Mouse (Mus musculus) left cerebral cortex, adult 8-10 months (tissue): ENCODE data around the gene Iqcn. TPM values are rescaled to one million over a fixed set of nuclear protein-coding genes. Genes with fewer than 3 reads are reported as not detected.

Experiments used
- DNase-seq, 2 experiments: peaks; one replicate each; pipeline ENCODE4 v3.0.0; 2022; ENCODE audit warnings: low spot score in 2 of 2
- total RNA-seq, 4 experiments: library from RNA; stranded (reverse); gene quantifications; 2 replicates each; pipeline ENCODE4 v1.2.4; 2022

Iqcn gene
- total RNA-seq, 4 experiments from 2014 or later, result 0.07 TPM; not detected in 3

DNA sequence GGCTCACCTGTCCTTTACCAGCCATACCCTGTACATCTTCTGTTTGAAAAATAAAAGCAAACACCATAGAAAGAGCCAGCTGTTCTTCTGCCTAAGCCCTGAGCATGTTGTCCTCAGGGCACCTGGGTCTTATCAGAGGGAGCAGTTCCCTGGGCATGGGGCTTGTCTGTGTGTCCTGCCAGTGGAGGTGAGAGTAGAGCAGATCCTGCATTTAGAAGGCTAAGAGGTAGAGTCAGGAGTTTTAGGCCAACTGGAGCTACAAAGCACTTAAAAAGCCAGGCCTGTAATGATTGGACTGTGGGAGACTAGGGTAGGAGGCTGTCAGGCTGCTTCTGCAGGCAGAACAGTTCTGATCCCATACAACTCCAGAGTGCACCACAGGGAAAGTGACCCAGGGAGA is 24.6 kb upstream of the Iqcn start:
- DNase-seq, result no peak

DNA sequence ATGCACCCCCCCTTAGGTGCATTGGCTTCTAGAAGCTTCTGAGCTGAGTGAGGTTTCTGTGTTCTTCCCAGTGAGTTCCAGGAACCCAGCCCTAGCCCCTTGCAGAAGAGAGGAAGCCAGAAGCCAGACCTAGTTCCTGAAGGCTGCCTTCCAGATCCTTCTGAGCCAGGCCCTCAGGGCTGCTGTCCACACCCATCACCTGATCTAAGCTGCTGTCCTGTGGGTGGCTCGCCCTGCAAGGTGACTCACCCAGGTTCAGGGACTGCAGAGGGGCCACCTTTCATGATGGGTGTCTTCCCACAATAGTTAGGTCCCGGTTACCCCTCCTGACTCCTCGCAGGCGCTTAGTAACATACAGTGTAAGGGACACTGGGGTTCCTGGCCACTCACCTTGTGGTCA is 23.9 kb upstream of the Iqcn start:
- DNase-seq, result no peak

DNA sequence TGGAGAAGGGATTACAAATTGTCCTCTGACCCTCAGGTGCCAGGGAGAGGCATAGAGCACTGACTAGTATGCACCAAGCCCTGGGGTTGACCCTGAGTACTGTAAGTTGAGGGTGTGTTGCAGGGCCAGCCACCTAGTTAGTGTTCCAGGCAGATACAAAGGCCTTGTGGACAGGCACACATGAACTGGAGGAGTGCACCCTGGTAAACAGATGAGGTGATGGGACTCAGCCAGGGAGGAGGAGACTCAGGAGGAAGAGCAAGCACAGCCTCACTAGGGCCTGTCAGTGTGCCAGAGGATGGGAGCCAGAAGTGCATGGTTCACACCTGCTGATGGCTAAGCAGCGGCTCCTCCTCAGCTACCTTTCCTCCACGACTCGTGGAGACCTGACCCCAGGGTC is 23.2 kb upstream of the Iqcn start:
- DNase-seq, result no peak

DNA sequence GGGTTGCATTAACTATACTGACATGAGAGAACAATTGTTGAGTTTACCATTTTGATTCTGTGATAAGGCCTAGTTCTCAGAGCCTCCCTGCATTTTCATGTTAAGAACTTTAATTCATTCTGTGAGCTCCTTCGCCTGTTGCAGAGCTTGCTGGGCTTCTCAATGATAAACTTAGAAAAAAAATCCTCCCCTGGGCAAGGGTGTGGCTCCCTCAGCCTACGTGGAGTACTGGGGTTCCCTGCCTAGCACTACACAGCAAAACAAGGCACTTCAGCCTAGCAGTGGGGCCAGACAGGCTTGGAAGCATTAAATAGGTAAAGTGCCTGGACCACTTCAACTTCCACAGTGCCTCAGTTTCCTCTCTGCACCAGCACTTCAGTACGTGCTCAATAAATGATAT is 21.8 kb upstream of the Iqcn start:
- no peak for DNase-seq

- peak in 1 of 2 experiments; percentile 82 for DNase-seq
Measured at GRCm38 (mm10) chr8:70682193-70682592, 21.1 kb upstream of the Iqcn start.

DNA sequence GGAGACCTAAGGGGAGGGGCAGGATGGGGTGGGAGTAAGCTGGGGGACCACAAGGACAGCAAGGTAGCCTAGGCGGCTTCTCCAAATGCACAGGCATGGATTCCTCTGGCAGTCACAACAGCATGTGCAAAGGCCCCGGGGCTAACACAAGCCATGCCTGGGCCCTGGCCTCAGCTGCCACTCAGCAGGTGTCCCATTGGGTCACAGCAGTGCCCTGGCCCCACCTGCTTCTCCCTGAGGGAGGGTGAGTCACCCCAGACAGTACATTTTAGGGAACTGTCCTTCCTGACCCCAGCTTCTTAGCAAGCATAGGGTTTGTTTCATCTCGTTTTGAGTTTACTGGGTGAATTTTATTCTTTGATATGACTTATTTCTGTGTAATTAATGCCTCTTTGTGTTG is 20.6 kb upstream of the Iqcn start:
- no peak for DNase-seq

DNA sequence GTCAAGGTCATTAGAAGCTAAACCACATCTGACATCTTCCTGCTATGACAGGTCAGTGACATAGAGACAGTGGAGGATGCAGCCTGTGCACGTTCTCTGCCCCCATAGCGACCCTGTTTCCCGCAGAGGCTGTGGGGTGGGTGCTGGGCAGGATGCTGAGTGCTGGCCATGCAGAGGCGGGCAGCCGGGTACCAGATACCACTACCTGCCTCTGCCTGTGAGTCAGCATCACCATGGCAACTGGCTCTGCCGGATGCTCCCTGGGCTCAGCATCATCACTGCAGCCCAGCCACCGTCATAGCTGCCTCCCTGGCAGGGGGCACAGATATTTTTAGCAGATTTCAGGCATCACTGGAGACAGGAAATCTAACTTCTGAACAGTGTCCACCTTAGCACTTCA is 19.0 kb upstream of the Iqcn start:
- DNase-seq, result peak in 1 of 2 experiments; percentile 95

- no peak for DNase-seq
Measured at GRCm38 (mm10) chr8:70687576-70687975, 15.7 kb upstream of the Iqcn start.

DNA sequence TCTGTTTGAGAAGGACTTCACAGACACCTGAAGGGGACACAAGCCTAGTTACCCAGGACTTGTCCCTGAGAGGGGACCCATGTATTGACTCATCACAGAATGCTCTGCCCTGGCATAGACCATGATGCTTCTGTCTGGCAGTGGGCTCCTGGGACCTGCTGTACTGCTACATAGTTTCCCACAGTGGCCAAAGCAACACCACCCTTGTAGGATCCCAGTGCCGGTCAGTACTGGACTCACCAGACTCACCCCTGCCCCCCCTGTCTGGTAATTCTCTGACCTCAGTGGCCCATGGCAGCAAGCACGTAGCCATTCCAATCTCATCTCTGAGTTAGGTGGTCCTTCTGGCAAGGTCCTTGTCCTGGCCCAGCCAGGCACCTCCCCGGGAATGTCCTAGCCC is 15.1 kb upstream of the Iqcn start:
- DNase-seq, result no peak

GRCm38 (mm10) chr8:70689892-70690390 is 13.3 kb upstream of the Iqcn start:
- no peak for DNase-seq

GRCm38 (mm10) chr8:70691230-70691629 is 12.0 kb upstream of the Iqcn start:
- DNase-seq, result no peak

DNA sequence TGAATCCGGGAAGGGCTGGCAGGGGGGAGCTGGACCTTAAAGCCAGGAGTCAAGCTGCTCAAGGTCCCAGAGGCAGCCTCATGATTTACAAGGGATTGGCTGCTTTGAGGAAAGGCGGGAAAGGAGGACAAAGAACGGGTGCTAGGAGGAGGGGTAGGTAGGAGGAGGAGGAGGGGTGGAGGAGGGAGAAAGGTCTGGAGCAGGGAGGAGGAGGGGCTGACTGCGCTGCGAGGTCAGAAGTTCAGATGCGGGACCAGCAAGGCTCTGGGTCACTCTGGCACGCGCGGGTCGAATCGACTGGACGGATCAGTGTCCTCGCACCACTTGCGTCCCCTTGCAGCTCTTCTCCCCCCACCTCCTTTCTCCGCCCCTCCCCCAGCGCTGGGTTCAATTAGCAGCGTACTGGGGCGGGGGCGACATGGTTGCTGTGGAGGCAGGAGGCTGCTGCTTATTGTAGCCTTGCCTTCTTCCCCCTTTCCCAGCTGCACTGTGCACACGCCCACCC is 11.5 kb upstream of the Iqcn start:
- no peak for DNase-seq

DNA sequence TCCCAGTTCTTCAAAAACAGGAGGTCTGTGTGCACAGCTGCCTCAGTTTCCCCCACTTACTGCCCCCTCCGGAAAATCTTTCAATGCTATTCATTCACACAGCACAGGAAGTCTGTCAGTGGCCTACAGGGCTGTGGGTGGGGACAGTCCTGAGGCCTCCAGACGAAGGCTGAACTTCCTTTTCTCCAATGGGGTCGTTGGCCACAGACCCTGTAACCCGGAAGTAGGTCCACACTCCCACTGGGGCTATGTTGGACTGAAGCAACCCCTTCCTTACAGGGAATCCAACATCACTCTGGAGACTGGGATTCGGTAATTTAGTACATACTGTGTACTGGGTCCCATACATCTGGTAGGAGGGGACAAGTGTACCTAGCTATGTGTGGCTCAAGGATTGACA is 9.6 kb upstream of the Iqcn start:
- no peak for DNase-seq

DNA sequence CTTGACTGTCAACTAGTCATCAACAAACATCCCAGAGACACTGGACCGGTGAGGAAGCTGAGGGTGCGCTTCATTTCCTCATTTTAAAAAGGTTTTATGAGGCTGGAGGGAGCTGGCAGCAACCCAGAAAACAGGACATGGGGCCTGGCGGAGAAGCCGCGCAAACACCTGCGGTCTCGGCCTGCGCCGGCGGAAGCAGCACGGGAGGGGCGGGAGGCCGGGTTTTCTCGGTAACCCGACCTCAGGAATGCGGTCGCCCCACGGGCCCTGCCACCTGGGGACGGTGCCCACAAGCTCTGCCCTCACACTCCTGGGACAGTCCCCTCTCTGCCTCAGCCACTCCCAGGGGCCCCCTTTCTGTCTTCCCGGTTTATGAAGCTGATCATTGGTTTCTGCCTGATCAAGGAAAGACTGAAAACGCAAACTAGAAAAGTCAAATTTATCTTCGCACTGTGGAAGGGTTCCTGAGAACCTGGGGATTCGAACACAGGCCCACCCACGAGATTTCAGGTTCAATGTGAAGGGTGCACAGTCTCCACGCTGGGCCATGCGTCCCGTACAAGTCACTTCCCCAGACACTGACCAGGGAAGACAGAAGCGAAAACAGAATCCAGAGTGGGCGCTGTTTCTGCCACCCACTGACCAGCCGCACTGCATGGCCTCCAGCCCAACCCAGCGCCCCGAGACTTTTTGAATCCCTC is 7.8 kb upstream of the Iqcn start:
- DNase-seq, result no peak

GRCm38 (mm10) chr8:70696019-70696885 is 7.0 kb upstream of the Iqcn start:
- DNase-seq, result no peak

GRCm38 (mm10) chr8:70696946-70697345 is 6.3 kb upstream of the Iqcn start:
- DNase-seq, result no peak

DNA sequence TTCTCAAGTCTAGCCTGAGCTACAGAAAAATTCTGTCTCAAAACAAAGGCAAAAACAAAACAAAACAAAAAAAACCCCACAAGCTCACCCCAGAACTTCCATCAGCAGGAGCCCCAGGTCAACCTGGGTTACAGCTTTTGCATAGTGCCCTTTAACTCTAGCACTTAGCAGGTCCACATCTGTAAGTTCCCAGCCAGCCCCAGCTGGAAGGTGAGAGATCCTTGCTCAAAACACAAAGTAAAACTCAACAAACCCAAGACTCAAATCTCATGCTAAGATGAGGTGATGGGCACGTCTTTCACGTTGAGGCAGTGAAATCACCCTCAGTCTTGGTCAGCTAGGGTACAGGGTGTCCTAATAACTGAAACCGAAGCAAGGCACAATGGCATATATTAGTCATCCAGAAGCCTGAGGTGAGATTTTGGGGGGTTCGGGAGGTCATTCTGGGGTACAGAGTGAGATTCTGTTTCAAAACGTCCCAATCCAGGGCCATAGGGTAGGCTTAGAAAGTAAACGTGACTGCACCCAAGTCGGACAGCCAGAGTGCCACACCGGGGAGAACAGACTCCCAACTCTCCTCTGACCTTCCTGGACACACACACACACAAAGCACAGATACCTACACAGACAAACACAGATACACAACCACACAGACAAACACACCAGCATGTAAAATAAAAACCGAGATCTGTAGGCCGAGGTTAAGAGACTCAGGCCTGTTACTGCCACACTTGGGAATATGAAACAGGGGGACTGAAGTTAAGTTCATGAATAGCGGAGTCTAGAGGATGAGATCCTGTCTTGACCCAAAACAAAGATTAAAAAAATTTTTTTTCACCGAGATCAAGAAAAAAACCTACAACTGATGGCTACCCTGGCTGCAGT is 5.6 kb upstream of the Iqcn start:
- no peak for DNase-seq

DNA sequence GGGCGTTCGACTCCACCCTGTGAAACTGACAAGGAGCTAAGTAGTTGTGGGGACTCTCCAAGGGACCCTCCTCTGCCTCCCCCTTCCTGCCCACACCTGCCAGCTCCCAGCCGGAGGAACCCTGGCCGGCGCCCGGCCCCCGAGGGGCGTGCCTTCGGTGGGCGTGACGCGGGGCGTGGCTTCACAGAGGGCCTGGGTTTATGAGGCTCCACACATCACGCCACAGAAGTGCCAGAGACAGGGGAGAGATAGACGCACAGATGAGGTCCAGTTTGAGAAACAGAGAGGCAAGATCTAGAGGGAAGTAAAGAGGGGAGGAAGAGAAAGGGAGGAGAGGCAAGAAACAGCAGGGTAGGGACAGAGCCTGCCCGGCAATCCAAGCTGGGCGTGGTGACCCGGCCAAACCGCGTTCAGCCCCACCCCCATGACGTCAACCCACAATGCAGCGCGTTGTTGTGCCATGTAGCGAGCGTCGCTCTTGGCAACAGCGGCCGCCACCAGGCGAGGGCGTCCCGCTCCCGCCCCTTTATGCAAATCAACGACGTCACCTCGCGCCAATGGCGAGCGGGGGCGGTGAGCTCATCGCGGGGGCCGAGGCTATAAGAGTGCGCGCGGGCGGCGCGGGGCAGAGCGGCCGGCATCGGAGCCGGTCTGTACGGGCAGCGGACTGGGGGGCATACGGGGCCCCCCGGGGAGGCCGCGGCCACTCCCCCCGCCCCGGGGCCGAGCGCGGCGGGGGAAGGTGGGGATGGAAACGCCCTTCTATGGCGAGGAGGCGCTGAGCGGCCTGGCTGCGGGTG is 4.7 kb upstream of the Iqcn start, which contains the start of gene Jund:
Gene Jund (plus strand): TSS at position 640 of the 800 bp plus-strand sequence.
- peak; percentile 97 to 98 for DNase-seq

GRCm38 (mm10) chr8:70699116-70699833 is 4.0 kb upstream of the Iqcn start:
- peak in 1 of 2 experiments; percentile 57 for DNase-seq
